Mouse (Mus musculus): ENCODE results near the gene Klre1. TPM values are rescaled to one million over a fixed set of nuclear protein-coding genes. Genes with fewer than 3 reads are reported as not detected.

Klre1 gene
- polyA plus RNA-seq, 1 experiment from 2014 or later = 0.45 TPM

- no peak overlapping the region for H3K27ac ChIP-seq (ENCODE audit: low read depth)
- no peak for ATAC-seq
- WGBS (ENCODE audit: insufficient replicate concordance) = 58% methylated on average over 4 of the region's 4 CpGs
- H3K9ac ChIP-seq (replicated peaks) = peak overlapping the region; percentile 93
- no peak for DNase-seq
- peak overlapping the region; percentile 95 for H3K4me3 ChIP-seq (ENCODE audit: low read depth, low read length)
- no peaks in the 10 kb centered on the region for H3K9me3 ChIP-seq (ENCODE audit: low read length)
- peaks cover 34% of the 10 kb centered on the region for H3K4me1 ChIP-seq (ENCODE audit: insufficient read depth)
- TF ChIP-seq EP300 (IDR thresholded peaks at IDR 0.05; ENCODE audit: low read depth) = no peak
- H3K27me3 ChIP-seq (ENCODE audit: insufficient read depth, low read length) = no peaks in the 10 kb centered on the region
- peaks cover 31% of the 10 kb centered on the region for H3K36me3 ChIP-seq (replicated peaks; ENCODE audit: insufficient read depth, low read length)
- H3K4me2 ChIP-seq (ENCODE audit: low read depth, low read length) = peak overlapping the region; percentile 94
Measured at GRCm38 (mm10) chr6:129534627-129535190, 43.0 kb upstream of the Klre1 start.

- WGBS (ENCODE audit: insufficient replicate concordance) = 33% methylated on average over 4 of the region's 4 CpGs
- Histone ChIP-seq H3K9me3 (ENCODE audit: low read length) (no peaks in the 10 kb centered on the region), H3K27ac (ENCODE audit: low read depth) (0 out of 2 replicates have a peak overlapping the region, but pooled peaks have one; percentile 12), H3K36me3 (replicated peaks; ENCODE audit: insufficient read depth, low read length) (peaks cover 41% of the 10 kb centered on the region), H3K9ac (replicated peaks) (peak overlapping the region; percentile 38; the same call in 1 of the 2 replicates), H3K4me2 (ENCODE audit: low read depth, low read length) (peak overlapping the region; percentile 94), H3K4me3 (ENCODE audit: low read depth, low read length) (peak overlapping the region; percentile 95; the same call in 1 of the 2 replicates), H3K27me3 (ENCODE audit: insufficient read depth, low read length) (no peaks in the 10 kb centered on the region), H3K4me1 (ENCODE audit: insufficient read depth) (peaks cover 32% of the 10 kb centered on the region)
- TF ChIP-seq CTCF (IDR thresholded peaks at IDR 0.05; ENCODE audit: low read depth) (no peak), EP300 (IDR thresholded peaks at IDR 0.05; ENCODE audit: low read depth) (no peak)
- DNase-seq (no peak), ATAC-seq (no peak)
Measured at GRCm38 (mm10) chr6:129535723-129536122, 42.0 kb upstream of the Klre1 start.

DNA sequence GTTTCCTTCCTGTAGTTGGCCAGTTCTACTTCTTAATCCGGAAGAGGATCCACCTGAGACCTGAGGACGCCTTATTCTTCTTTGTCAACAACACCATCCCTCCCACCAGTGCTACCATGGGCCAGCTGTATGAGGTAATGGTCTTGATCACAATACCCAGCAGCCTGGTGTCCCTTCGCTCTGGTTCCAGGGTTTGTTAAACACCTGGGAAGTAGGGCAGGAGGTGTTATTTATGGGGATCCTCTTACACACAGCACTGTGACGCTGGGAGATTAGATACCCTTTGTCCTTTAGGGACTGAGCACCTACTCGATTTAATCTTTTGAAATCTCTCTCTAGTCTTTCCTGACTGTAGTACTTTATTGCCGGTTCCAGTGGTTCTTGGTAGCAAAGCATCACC, 39.1 kb upstream of the Klre1 start:
- ATAC-seq (no peak), DNase-seq (no peak)
- no peaks in the 10 kb centered on the region for H3K27me3 ChIP-seq (ENCODE audit: insufficient read depth, low read length)
- H3K4me1 ChIP-seq (ENCODE audit: insufficient read depth) = peaks cover 28% of the 10 kb centered on the region
- no peak overlapping the region for H3K9ac ChIP-seq (replicated peaks)
- H3K4me3 ChIP-seq (ENCODE audit: low read depth, low read length) = no peak overlapping the region
- H3K27ac ChIP-seq (ENCODE audit: low read depth) = no peak overlapping the region
- TF ChIP-seq CTCF (IDR thresholded peaks at IDR 0.05; ENCODE audit: low read depth) = no peak
- TF ChIP-seq EP300 (IDR thresholded peaks at IDR 0.05; ENCODE audit: low read depth) = no peak
- peaks cover 55% of the 10 kb centered on the region for H3K36me3 ChIP-seq (replicated peaks; ENCODE audit: insufficient read depth, low read length)
- no peak overlapping the region for H3K4me2 ChIP-seq (ENCODE audit: low read depth, low read length)
- H3K9me3 ChIP-seq (ENCODE audit: low read length) = no peaks in the 10 kb centered on the region
- 83% methylated on average over 6 of the region's 6 CpGs for WGBS (ENCODE audit: insufficient replicate concordance)

GRCm38 (mm10) chr6:129541931-129542330, 35.8 kb upstream of the Klre1 start:
- Histone ChIP-seq H3K27ac (ENCODE audit: low read depth) (no peak overlapping the region), H3K36me3 (replicated peaks; ENCODE audit: insufficient read depth, low read length) (peaks cover 48% of the 10 kb centered on the region), H3K9me3 (ENCODE audit: low read length) (no peaks in the 10 kb centered on the region), H3K27me3 (ENCODE audit: insufficient read depth, low read length) (no peaks in the 10 kb centered on the region), H3K4me2 (ENCODE audit: low read depth, low read length) (no peak overlapping the region), H3K4me1 (ENCODE audit: insufficient read depth) (peaks cover 2% of the 10 kb centered on the region), H3K4me3 (ENCODE audit: low read depth, low read length) (no peak overlapping the region), H3K9ac (replicated peaks) (no peak overlapping the region)
- TF ChIP-seq CTCF (IDR thresholded peaks at IDR 0.05; ENCODE audit: low read depth) (no peak), EP300 (IDR thresholded peaks at IDR 0.05; ENCODE audit: low read depth) (no peak)
- no peak for DNase-seq
- ATAC-seq = no peak
- 85% methylated on average over 9 of the region's 9 CpGs for WGBS (ENCODE audit: insufficient replicate concordance)

GRCm38 (mm10) chr6:129542540-129542939, 35.2 kb upstream of the Klre1 start:
- H3K9ac ChIP-seq (replicated peaks) = no peak overlapping the region
- no peak overlapping the region for H3K27ac ChIP-seq (ENCODE audit: low read depth)
- DNase-seq (no peak), ATAC-seq (no peak)
- H3K36me3 ChIP-seq (replicated peaks; ENCODE audit: insufficient read depth, low read length) = peaks cover 44% of the 10 kb centered on the region
- no peak overlapping the region for H3K4me2 ChIP-seq (ENCODE audit: low read depth, low read length)
- no peaks in the 10 kb centered on the region; the same call in 1 of the 2 replicates for H3K4me1 ChIP-seq (ENCODE audit: insufficient read depth)
- H3K27me3 ChIP-seq (ENCODE audit: insufficient read depth, low read length) = no peaks in the 10 kb centered on the region
- no peak for TF ChIP-seq EP300 (IDR thresholded peaks at IDR 0.05; ENCODE audit: low read depth)
- WGBS (ENCODE audit: insufficient replicate concordance) = 81% methylated on average over 3 of the region's 3 CpGs
- no peak overlapping the region for H3K4me3 ChIP-seq (ENCODE audit: low read depth, low read length)
- no peaks in the 10 kb centered on the region for H3K9me3 ChIP-seq (ENCODE audit: low read length)

- Histone ChIP-seq H3K4me3 (ENCODE audit: low read depth, low read length) (no peak overlapping the region), H3K36me3 (replicated peaks; ENCODE audit: insufficient read depth, low read length) (peaks cover 31% of the 10 kb centered on the region), H3K4me1 (ENCODE audit: insufficient read depth) (no peaks in the 10 kb centered on the region), H3K27ac (ENCODE audit: low read depth) (no peak overlapping the region), H3K4me2 (ENCODE audit: low read depth, low read length) (no peak overlapping the region), H3K27me3 (ENCODE audit: insufficient read depth, low read length) (no peaks in the 10 kb centered on the region), H3K9me3 (ENCODE audit: low read length) (no peaks in the 10 kb centered on the region), H3K9ac (replicated peaks) (no peak overlapping the region)
- WGBS (ENCODE audit: insufficient replicate concordance) = 72% methylated on average over 6 of the region's 6 CpGs
- ATAC-seq (peak; percentile 68), DNase-seq (peak; percentile 71)
- no peak for TF ChIP-seq EP300 (IDR thresholded peaks at IDR 0.05; ENCODE audit: low read depth)
- TF ChIP-seq CTCF (IDR thresholded peaks at IDR 0.05; ENCODE audit: low read depth) = peak; percentile 92
Measured at GRCm38 (mm10) chr6:129543709-129544606, 33.7 kb upstream of the Klre1 start.

Data from liver, postnatal 0 days (tissue).